Mouse (Mus musculus) liver, embryonic 15.5 days (tissue): ENCODE results near the gene Cela2a. TPM values are rescaled to one million over a fixed set of nuclear protein-coding genes. Genes with fewer than 3 reads are reported as not detected.

ENCODE experiments used
- ATAC-seq: fragments of 200-750 bp; cut with Nextera tagmentation; 2 replicates; pipeline ENCODE4 v1.8.0; 2017; ENCODE audit warnings: moderate number of reproducible peaks, mild to moderate bottlenecking, moderate library complexity; ENCODE audit not compliant: insufficient read depth
- H3K27ac ChIP-seq: fragments of 300-500 bp; sonication (generic); replicated peaks from 2 replicates; pipeline ENCODE4 v1.5.1; 2015; ENCODE audit warnings: mild to moderate bottlenecking, inconsistent platforms
- H3K27me3 ChIP-seq: fragments of 300-500 bp; sonication (generic); 2 replicates; pipeline ENCODE4 v1.6.1; 2015; ENCODE audit warnings: mild to moderate bottlenecking, inconsistent platforms
- H3K36me3 ChIP-seq: fragments of 300-500 bp; sonication (generic); replicated peaks from 2 replicates; pipeline ENCODE4 v1.6.1; 2015; ENCODE audit warnings: moderate library complexity, mild to moderate bottlenecking, inconsistent platforms
- H3K4me1 ChIP-seq: fragments of 300-500 bp; sonication (generic); replicated peaks from 2 replicates; pipeline ENCODE4 v1.6.1; 2015; ENCODE audit warnings: inconsistent platforms
- H3K4me2 ChIP-seq: fragments of 300-500 bp; sonication (generic); 2 replicates; pipeline ENCODE4 v1.6.1; 2015; ENCODE audit warnings: moderate library complexity, mild to moderate bottlenecking, inconsistent platforms
- H3K4me3 ChIP-seq: fragments of 300-500 bp; sonication (generic); replicated peaks from 2 replicates; pipeline ENCODE4 v1.5.1; 2015; ENCODE audit warnings: mild to moderate bottlenecking, inconsistent platforms
- H3K9ac ChIP-seq: fragments of 300-500 bp; sonication (generic); 2 replicates; pipeline ENCODE4 v1.6.1; 2015; ENCODE audit warnings: moderate library complexity, mild to moderate bottlenecking, inconsistent platforms
- H3K9me3 ChIP-seq: fragments of 300-500 bp; sonication (generic); replicated peaks from 2 replicates; pipeline ENCODE4 v1.6.1; 2016; ENCODE audit warnings: inconsistent platforms
- whole genome bisulfite sequencing: fragments of 180-500 bp; shearing (Covaris S2); methylation state at CpG from one replicate; pipeline ENCODE4 v1.1.7; 2015; ENCODE audit warnings: mixed read lengths; ENCODE audit not compliant: insufficient replicate concordance; 5-methylcytosine and 5-hydroxymethylcytosine counted together
- polyA plus RNA-seq: library from polyadenylated mRNA; unstranded; fragments of >200 nt; fragmentation: Nextera tagmentation; extraction: Ambion mirVana; gene quantifications from 2 replicates; pipeline ENCODE4 v1.2.1, GENCODE M21; 2015

The Cela2a gene
- polyA plus RNA-seq, 1 experiment from 2014 or later, result 0.14 TPM

GRCm38 (mm10) chr4:141796954-141797353 is 29.0 kb downstream of the Cela2a start:
- H3K4me1 ChIP-seq, result peaks cover 38% of the 10 kb centered on the region
- no peak overlapping the region for H3K4me3 ChIP-seq
- H3K9me3 ChIP-seq, result no peaks in the 10 kb centered on the region
- H3K4me2 ChIP-seq, result no peak overlapping the region
- H3K36me3 ChIP-seq, result peaks cover 23% of the 10 kb centered on the region
- H3K27me3 ChIP-seq, result no peaks in the 10 kb centered on the region
- no peak overlapping the region for H3K27ac ChIP-seq
- ATAC-seq, result no peak
- no peak overlapping the region for H3K9ac ChIP-seq
- 82% methylated on average over 4 of the region's 4 CpGs for WGBS

- Histone ChIP-seq H3K4me3 (no peak overlapping the region), H3K27me3 (no peaks in the 10 kb centered on the region), H3K9me3 (no peaks in the 10 kb centered on the region), H3K4me2 (no peak overlapping the region), H3K9ac (no peak overlapping the region), H3K4me1 (peaks cover 44% of the 10 kb centered on the region), H3K27ac (0 out of 2 replicates have a peak overlapping the region, but pooled peaks have one; percentile 41), H3K36me3 (peaks cover 23% of the 10 kb centered on the region)
- WGBS, result 89% methylated on average over 7 of the region's 7 CpGs
- no peak for ATAC-seq
Measured at GRCm38 (mm10) chr4:141796356-141796755, 29.6 kb downstream of the Cela2a start.

- Histone ChIP-seq H3K9me3 (no peaks in the 10 kb centered on the region), H3K36me3 (peaks cover 23% of the 10 kb centered on the region), H3K27ac (peak overlapping the region; percentile 98), H3K4me3 (peak overlapping the region; percentile 82), H3K4me2 (peak overlapping the region; percentile 83), H3K4me1 (peaks cover 61% of the 10 kb centered on the region), H3K9ac (peak overlapping the region; percentile 68), H3K27me3 (no peaks in the 10 kb centered on the region)
- no peak for ATAC-seq
- WGBS, result 2% methylated on average over 5 of the region's 5 CpGs
Measured at GRCm38 (mm10) chr4:141794152-141794535, 31.8 kb downstream of the Cela2a start.

GRCm38 (mm10) chr4:141793282-141794151 is 32.4 kb downstream of the Cela2a start, which contains the start of gene Casp9:
Gene Casp9 (plus strand): TSS chr4:141793612.
- Histone ChIP-seq H3K9me3 (no peaks in the 10 kb centered on the region), H3K9ac (peak within 1 kb of the TSS; percentile 68), H3K4me1 (peaks cover 65% of the 10 kb centered on the region), H3K4me2 (peak within 1 kb of the TSS; percentile 83), H3K27me3 (no peaks in the 10 kb centered on the region), H3K27ac (peak within 1 kb of the TSS; percentile 98), H3K4me3 (peak within 1 kb of the TSS; percentile 82), H3K36me3 (peaks cover 25% of the 10 kb centered on the region)
- peak; percentile 80 for ATAC-seq
- 1% methylated on average over 75 of the region's 80 CpGs for WGBS

- H3K4me1 ChIP-seq, result peaks cover 65% of the 10 kb centered on the region
- H3K27ac ChIP-seq, result peak overlapping the region; percentile 98
- H3K4me2 ChIP-seq, result peak overlapping the region; percentile 83
- H3K9ac ChIP-seq, result peak overlapping the region; percentile 44
- no peaks in the 10 kb centered on the region for H3K9me3 ChIP-seq
- ATAC-seq, result peak; percentile 8; the same call in 1 of the 2 replicates
- 6% methylated on average over 10 of the region's 10 CpGs for WGBS
- H3K36me3 ChIP-seq, result peaks cover 23% of the 10 kb centered on the region
- H3K27me3 ChIP-seq, result no peaks in the 10 kb centered on the region
- H3K4me3 ChIP-seq, result peak overlapping the region; percentile 82
Measured at GRCm38 (mm10) chr4:141792554-141793281, 33.2 kb downstream of the Cela2a start.

- peak overlapping the region; percentile 98 for H3K27ac ChIP-seq
- WGBS, result 84% methylated on average over 8 of the region's 8 CpGs
- no peak overlapping the region for H3K4me3 ChIP-seq
- no peak overlapping the region for H3K9ac ChIP-seq
- peaks cover 23% of the 10 kb centered on the region for H3K36me3 ChIP-seq
- no peak for ATAC-seq
- no peaks in the 10 kb centered on the region for H3K27me3 ChIP-seq
- H3K4me2 ChIP-seq, result 0 out of 2 replicates have a peak overlapping the region, but pooled peaks have one; percentile 90
- H3K4me1 ChIP-seq, result peaks cover 65% of the 10 kb centered on the region
- no peaks in the 10 kb centered on the region for H3K9me3 ChIP-seq
Measured at GRCm38 (mm10) chr4:141791951-141792350, 34.0 kb downstream of the Cela2a start.

- no peak for ATAC-seq
- H3K27ac ChIP-seq, result peak overlapping the region; percentile 89
- peak overlapping the region; percentile 90 for H3K4me2 ChIP-seq
Measured at GRCm38 (mm10) chr4:141791486-141791885, 34.5 kb downstream of the Cela2a start.

GRCm38 (mm10) chr4:141790524-141790990 is 35.4 kb downstream of the Cela2a start, which contains the start of gene Dnajc16:
Gene Dnajc16 (minus strand): TSS chr4:141790931.
- peaks cover 55% of the 10 kb centered on the region for H3K4me1 ChIP-seq
- ATAC-seq, result peak; percentile 66

More at GRCm38 (mm10) chr4:141791486-141791885, 34.5 kb downstream of the Cela2a start:
- peaks cover 23% of the 10 kb centered on the region for H3K36me3 ChIP-seq
- no peaks in the 10 kb centered on the region for H3K9me3 ChIP-seq
- 82% methylated on average over 7 of the region's 7 CpGs for WGBS
- H3K4me3 ChIP-seq, result peak overlapping the region; percentile 87; the same call in 1 of the 2 replicates
- H3K4me1 ChIP-seq, result peaks cover 63% of the 10 kb centered on the region
- no peaks in the 10 kb centered on the region for H3K27me3 ChIP-seq
- no peak overlapping the region for H3K9ac ChIP-seq

GRCm38 (mm10) chr4:141789564-141790218 is 36.3 kb downstream of the Cela2a start:
- no peak for ATAC-seq
- Histone ChIP-seq H3K4me1 (peaks cover 46% of the 10 kb centered on the region), H3K27me3 (no peaks in the 10 kb centered on the region), H3K36me3 (peaks cover 39% of the 10 kb centered on the region), H3K9me3 (no peaks in the 10 kb centered on the region), H3K9ac (peak overlapping the region; percentile 94), H3K4me3 (peak overlapping the region; percentile 87), H3K4me2 (peak overlapping the region; percentile 90), H3K27ac (peak overlapping the region; percentile 89)
- 12% methylated on average over 3 of the region's 3 CpGs for WGBS

More at GRCm38 (mm10) chr4:141790524-141790990, 35.4 kb downstream of the Cela2a start, which contains the start of gene Dnajc16:
- no peaks in the 10 kb centered on the region for H3K9me3 ChIP-seq
- H3K27ac ChIP-seq, result peak within 1 kb of the TSS; percentile 98
- peak within 1 kb of the TSS; percentile 94 for H3K9ac ChIP-seq
- H3K27me3 ChIP-seq, result no peaks in the 10 kb centered on the region
- WGBS, result under 1% methylated on average over 42 of the region's 42 CpGs
- H3K36me3 ChIP-seq, result peaks cover 31% of the 10 kb centered on the region
- H3K4me3 ChIP-seq, result peak within 1 kb of the TSS; percentile 87
- H3K4me2 ChIP-seq, result peak within 1 kb of the TSS; percentile 90

GRCm38 (mm10) chr4:141787462-141787861 is 38.5 kb downstream of the Cela2a start:
- Histone ChIP-seq H3K4me1 (peaks cover 33% of the 10 kb centered on the region), H3K4me2 (no peak overlapping the region), H3K27me3 (no peaks in the 10 kb centered on the region), H3K9me3 (no peaks in the 10 kb centered on the region), H3K27ac (no peak overlapping the region), H3K36me3 (peaks cover 61% of the 10 kb centered on the region), H3K9ac (no peak overlapping the region), H3K4me3 (no peak overlapping the region)
- no peak for ATAC-seq
- 83% methylated on average over 7 of the region's 7 CpGs for WGBS
